Mouse (Mus musculus): Measurements from ENCODE around the gene Cfap97. TPM values are rescaled to one million over a fixed set of nuclear protein-coding genes. Genes with fewer than 3 reads are reported as not detected.

Cfap97 gene
- polyA plus RNA-seq, 1 experiment: 18.8 TPM

GRCm38 (mm10) chr8:46141688-46142087, 9.9 kb upstream of the Cfap97 start:
- no peaks in the 10 kb centered on the region for H3K36me3 ChIP-seq (ENCODE audit: control insufficient read depth, insufficient read depth, low read length, poor library complexity, severe bottlenecking)
- no peaks in the 10 kb centered on the region for H3K4me1 ChIP-seq (ENCODE audit: control insufficient read depth, insufficient read depth, low read length)
- H3K27ac ChIP-seq (ENCODE audit: insufficient read depth, low read length): no peak overlapping the region
- no peak overlapping the region for H3K4me3 ChIP-seq (ENCODE audit: low read depth, low read length)
- TF ChIP-seq EP300 (IDR thresholded peaks at IDR 0.05; ENCODE audit: insufficient read depth, low read depth, low read length): no peak
- no peak for TF ChIP-seq CTCF (IDR thresholded peaks at IDR 0.05; ENCODE audit: low read depth, low read length)
- TF ChIP-seq POLR2A (IDR thresholded peaks at IDR 0.05; ENCODE audit: insufficient read depth, low read length): no peak
- no peaks in the 10 kb centered on the region for H3K9me3 ChIP-seq (replicated peaks; ENCODE audit: control insufficient read depth, insufficient read depth, low read length, poor library complexity, severe bottlenecking)
- H3K9ac ChIP-seq (ENCODE audit: low read depth, poor library complexity, severe bottlenecking): no peak overlapping the region
- H3K27me3 ChIP-seq (ENCODE audit: control insufficient read depth, insufficient read depth, low read length, poor library complexity, severe bottlenecking): no peaks in the 10 kb centered on the region

DNA sequence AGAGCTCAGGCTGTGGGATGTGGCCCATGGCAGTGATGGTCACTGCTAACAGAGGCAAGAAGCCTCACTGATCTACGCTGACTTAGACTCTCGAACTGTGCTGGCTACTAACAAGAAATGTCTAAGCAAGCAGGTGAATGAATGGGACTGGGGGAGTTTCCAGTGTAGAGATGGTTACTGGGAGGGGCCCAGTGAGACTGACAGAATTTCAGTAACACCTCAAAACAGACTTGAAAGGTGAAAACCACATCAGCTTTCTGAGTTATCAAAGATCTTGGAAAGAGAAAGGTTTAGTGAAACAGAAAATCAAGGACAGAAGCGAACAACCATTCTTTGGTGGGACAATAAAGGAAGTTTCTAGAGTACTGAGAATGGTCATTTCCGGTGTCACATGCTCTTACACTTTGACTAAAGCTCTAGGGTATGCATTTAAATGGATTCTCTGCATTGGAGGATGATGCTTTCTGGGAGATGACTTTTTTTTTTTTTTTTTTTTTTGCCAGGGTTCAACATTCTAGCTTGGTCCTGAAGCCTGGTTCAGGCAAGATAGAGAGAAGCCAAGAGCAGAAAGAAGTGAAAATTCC, 9.0 kb upstream of the Cfap97 start:
- H3K4me1 ChIP-seq (ENCODE audit: control insufficient read depth, insufficient read depth, low read length): no peaks in the 10 kb centered on the region
- no peak overlapping the region for H3K9ac ChIP-seq (ENCODE audit: low read depth, poor library complexity, severe bottlenecking)
- H3K4me3 ChIP-seq (ENCODE audit: low read depth, low read length): no peak overlapping the region
- no peak overlapping the region for H3K27ac ChIP-seq (ENCODE audit: insufficient read depth, low read length)
- no peaks in the 10 kb centered on the region for H3K27me3 ChIP-seq (ENCODE audit: control insufficient read depth, insufficient read depth, low read length, poor library complexity, severe bottlenecking)
- no peak for TF ChIP-seq CTCF (IDR thresholded peaks at IDR 0.05; ENCODE audit: low read depth, low read length)
- H3K36me3 ChIP-seq (ENCODE audit: control insufficient read depth, insufficient read depth, low read length, poor library complexity, severe bottlenecking): no peaks in the 10 kb centered on the region
- no peaks in the 10 kb centered on the region for H3K9me3 ChIP-seq (replicated peaks; ENCODE audit: control insufficient read depth, insufficient read depth, low read length, poor library complexity, severe bottlenecking)

GRCm38 (mm10) chr8:46143470-46143869, 8.1 kb upstream of the Cfap97 start:
- Histone ChIP-seq H3K9ac (ENCODE audit: low read depth, poor library complexity, severe bottlenecking) (no peak overlapping the region), H3K27me3 (ENCODE audit: control insufficient read depth, insufficient read depth, low read length, poor library complexity, severe bottlenecking) (no peaks in the 10 kb centered on the region), H3K27ac (ENCODE audit: insufficient read depth, low read length) (no peak overlapping the region), H3K9me3 (replicated peaks; ENCODE audit: control insufficient read depth, insufficient read depth, low read length, poor library complexity, severe bottlenecking) (no peaks in the 10 kb centered on the region), H3K4me1 (ENCODE audit: control insufficient read depth, insufficient read depth, low read length) (no peaks in the 10 kb centered on the region), H3K4me3 (ENCODE audit: low read depth, low read length) (no peak overlapping the region), H3K36me3 (ENCODE audit: control insufficient read depth, insufficient read depth, low read length, poor library complexity, severe bottlenecking) (no peaks in the 10 kb centered on the region)
- TF ChIP-seq EP300 (IDR thresholded peaks at IDR 0.05; ENCODE audit: insufficient read depth, low read depth, low read length) (no peak), CTCF (IDR thresholded peaks at IDR 0.05; ENCODE audit: low read depth, low read length) (no peak), POLR2A (IDR thresholded peaks at IDR 0.05; ENCODE audit: insufficient read depth, low read length) (no peak)

- no peak overlapping the region for H3K4me3 ChIP-seq (ENCODE audit: low read depth, low read length)
- H3K36me3 ChIP-seq (ENCODE audit: control insufficient read depth, insufficient read depth, low read length, poor library complexity, severe bottlenecking): no peaks in the 10 kb centered on the region
- H3K27ac ChIP-seq (ENCODE audit: insufficient read depth, low read length): no peak overlapping the region
- H3K9ac ChIP-seq (ENCODE audit: low read depth, poor library complexity, severe bottlenecking): no peak overlapping the region
- no peaks in the 10 kb centered on the region for H3K4me1 ChIP-seq (ENCODE audit: control insufficient read depth, insufficient read depth, low read length)
- H3K9me3 ChIP-seq (replicated peaks; ENCODE audit: control insufficient read depth, insufficient read depth, low read length, poor library complexity, severe bottlenecking): no peaks in the 10 kb centered on the region
- H3K27me3 ChIP-seq (ENCODE audit: control insufficient read depth, insufficient read depth, low read length, poor library complexity, severe bottlenecking): no peaks in the 10 kb centered on the region
- TF ChIP-seq EP300 (IDR thresholded peaks at IDR 0.05; ENCODE audit: insufficient read depth, low read depth, low read length) (no peak), POLR2A (IDR thresholded peaks at IDR 0.05; ENCODE audit: insufficient read depth, low read length) (no peak), CTCF (IDR thresholded peaks at IDR 0.05; ENCODE audit: low read depth, low read length) (no peak)
Observed at GRCm38 (mm10) chr8:46143924-46144323, 7.6 kb upstream of the Cfap97 start.

GRCm38 (mm10) chr8:46146173-46146572, 5.4 kb upstream of the Cfap97 start:
- no peak for TF ChIP-seq EP300 (IDR thresholded peaks at IDR 0.05; ENCODE audit: insufficient read depth, low read depth, low read length)
- TF ChIP-seq CTCF (IDR thresholded peaks at IDR 0.05; ENCODE audit: low read depth, low read length): no peak
- no peak for TF ChIP-seq POLR2A (IDR thresholded peaks at IDR 0.05; ENCODE audit: insufficient read depth, low read length)
- H3K9ac ChIP-seq (ENCODE audit: low read depth, poor library complexity, severe bottlenecking): no peak overlapping the region
- no peak overlapping the region for H3K27ac ChIP-seq (ENCODE audit: insufficient read depth, low read length)
- no peaks in the 10 kb centered on the region for H3K9me3 ChIP-seq (replicated peaks; ENCODE audit: control insufficient read depth, insufficient read depth, low read length, poor library complexity, severe bottlenecking)
- no peaks in the 10 kb centered on the region for H3K4me1 ChIP-seq (ENCODE audit: control insufficient read depth, insufficient read depth, low read length)
- H3K4me3 ChIP-seq (ENCODE audit: low read depth, low read length): no peak overlapping the region
- no peaks in the 10 kb centered on the region for H3K36me3 ChIP-seq (ENCODE audit: control insufficient read depth, insufficient read depth, low read length, poor library complexity, severe bottlenecking)
- peaks cover 7% of the 10 kb centered on the region; the same call in 1 of the 2 replicates for H3K27me3 ChIP-seq (ENCODE audit: control insufficient read depth, insufficient read depth, low read length, poor library complexity, severe bottlenecking)

GRCm38 (mm10) chr8:46149306-46149705, 2.3 kb upstream of the Cfap97 start:
- H3K4me3 ChIP-seq (ENCODE audit: low read depth, low read length): no peak overlapping the region
- no peak overlapping the region for H3K9ac ChIP-seq (ENCODE audit: low read depth, poor library complexity, severe bottlenecking)
- no peak overlapping the region for H3K27ac ChIP-seq (ENCODE audit: insufficient read depth, low read length)
- no peak for TF ChIP-seq CTCF (IDR thresholded peaks at IDR 0.05; ENCODE audit: low read depth, low read length)
- TF ChIP-seq POLR2A (IDR thresholded peaks at IDR 0.05; ENCODE audit: insufficient read depth, low read length): no peak
- TF ChIP-seq EP300 (IDR thresholded peaks at IDR 0.05; ENCODE audit: insufficient read depth, low read depth, low read length): no peak
- H3K27me3 ChIP-seq (ENCODE audit: control insufficient read depth, insufficient read depth, low read length, poor library complexity, severe bottlenecking): peaks cover 11% of the 10 kb centered on the region
- no peaks in the 10 kb centered on the region for H3K36me3 ChIP-seq (ENCODE audit: control insufficient read depth, insufficient read depth, low read length, poor library complexity, severe bottlenecking)
- no peaks in the 10 kb centered on the region for H3K4me1 ChIP-seq (ENCODE audit: control insufficient read depth, insufficient read depth, low read length)
- H3K9me3 ChIP-seq (replicated peaks; ENCODE audit: control insufficient read depth, insufficient read depth, low read length, poor library complexity, severe bottlenecking): no peaks in the 10 kb centered on the region

Measured in ES-Bruce4 (cell line).